Mouse (Mus musculus) lung, embryonic 14.5 days (tissue): ENCODE data around the gene Mydgf. TPM values are rescaled to one million over a fixed set of nuclear protein-coding genes. Genes with fewer than 3 reads are reported as not detected.

Experiments used
- ATAC-seq: fragments of 200-750 bp; cut with Nextera tagmentation; 2 replicates; pipeline ENCODE4 v1.8.0; 2017; ENCODE audit warnings: mild to moderate bottlenecking, moderate TSS enrichment, moderate library complexity; ENCODE audit not compliant: insufficient read depth
- DNase-seq: peaks from one replicate; pipeline ENCODE4 v3.0.0-alpha.2; 2015
- H3K27ac ChIP-seq: fragments of 300-500 bp; sonication (generic); 2 replicates; pipeline ENCODE4 v1.5.1; 2014; ENCODE audit warnings: low read depth, mild to moderate bottlenecking, moderate library complexity
- H3K27me3 ChIP-seq: fragments of 300-500 bp; sonication (generic); 2 replicates; pipeline ENCODE4 v1.6.1; 2014; ENCODE audit warnings: low read length, control low read depth; ENCODE audit not compliant: insufficient read depth
- H3K36me3 ChIP-seq: fragments of 300-500 bp; sonication (generic); 2 replicates; pipeline ENCODE4 v1.6.1; 2014; ENCODE audit warnings: control low read depth; ENCODE audit not compliant: insufficient read depth
- H3K4me1 ChIP-seq: fragments of 300-500 bp; sonication (generic); 2 replicates; pipeline ENCODE4 v1.6.1; 2014; ENCODE audit warnings: antibody characterized with exemption, control low read depth; ENCODE audit not compliant: insufficient read depth
- H3K4me2 ChIP-seq: fragments of 300-500 bp; sonication (generic); 2 replicates; pipeline ENCODE4 v1.6.1; 2014; ENCODE audit warnings: mild to moderate bottlenecking
- H3K4me3 ChIP-seq: fragments of 300-500 bp; sonication (generic); 2 replicates; pipeline ENCODE4 v1.5.1; 2014; ENCODE audit warnings: low read depth, low read length
- H3K9ac ChIP-seq: fragments of 300-500 bp; sonication (generic); 2 replicates; pipeline ENCODE4 v1.6.1; 2014
- H3K9me3 ChIP-seq: fragments of 300-500 bp; sonication (generic); 2 replicates; pipeline ENCODE4 v1.6.1; 2016; ENCODE audit warnings: low read depth, low read length, control low read depth
- CTCF ChIP-seq: IDR thresholded peaks from 2 replicates; pipeline ENCODE4 v1.5.1; 2016; ENCODE audit warnings: antibody characterized with exemption, low read depth
- WGBS: fragments of 180-500 bp; shearing (Covaris S2); extraction: QIAGEN DNeasy Blood & Tissue Kit; methylation state at CpG from one replicate; pipeline ENCODE4 v1.1.7; 2014; 5-methylcytosine and 5-hydroxymethylcytosine counted together
- polyA plus RNA-seq: library from polyadenylated mRNA; unstranded; fragments of >200 nt; fragmentation: Nextera tagmentation; extraction: Ambion mirVana; gene quantifications from 2 replicates; pipeline ENCODE4 v1.2.1, GENCODE M21; 2014

Gene Mydgf
- polyA plus RNA-seq, 1 experiment from 2014 or later = 95.3 TPM

DNA sequence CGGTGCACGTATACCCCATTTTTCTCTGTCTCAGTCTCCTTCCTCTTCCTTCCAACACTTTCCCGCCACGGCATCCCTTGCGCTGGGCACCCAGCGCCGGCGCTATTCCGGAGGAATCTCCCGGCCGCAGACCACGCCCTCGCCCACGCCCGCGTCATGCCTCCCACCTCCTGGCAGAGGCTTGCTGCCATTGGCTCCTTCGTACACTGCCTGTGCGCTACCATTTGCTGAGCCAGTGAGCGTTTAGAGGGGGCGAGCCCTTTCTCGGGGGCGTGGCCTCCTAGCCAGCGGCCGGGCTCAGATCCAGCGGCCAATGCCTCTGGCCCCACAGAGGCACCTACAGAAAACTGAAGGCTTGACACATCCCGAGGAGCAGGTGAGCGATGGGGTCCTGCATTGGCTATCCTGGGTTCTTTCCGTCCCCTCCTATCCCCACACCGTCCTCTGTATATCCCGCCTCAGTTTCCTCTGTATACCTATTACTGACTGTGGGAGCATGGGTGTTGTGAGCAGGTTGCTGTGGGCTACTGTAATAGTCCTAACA is 21.4 kb downstream of the Mydgf start, which contains the start of gene Tnfaip8l1:
Gene Tnfaip8l1, plus strand, starts transcription at position 247 of the 544 bp plus-strand sequence.
- Histone ChIP-seq H3K9me3 (no peaks in the 10 kb centered on the region), H3K36me3 (no peaks in the 10 kb centered on the region), H3K27me3 (peaks cover 6% of the 10 kb centered on the region; the same call in 1 of the 2 replicates), H3K4me2 (peak within 1 kb of the TSS; percentile 78), H3K4me3 (peak within 1 kb of the TSS; percentile 44), H3K27ac (no peak within 1 kb of the TSS; the same call in 1 of the 2 replicates), H3K4me1 (peaks cover 7% of the 10 kb centered on the region; the same call in 1 of the 2 replicates), H3K9ac (peak within 1 kb of the TSS; percentile 35)
- ATAC-seq (peak; percentile 98), DNase-seq (peak; percentile 97)
- TF ChIP-seq CTCF = no peak
- WGBS = under 1% methylated on average over 30 of the region's 30 CpGs

DNA sequence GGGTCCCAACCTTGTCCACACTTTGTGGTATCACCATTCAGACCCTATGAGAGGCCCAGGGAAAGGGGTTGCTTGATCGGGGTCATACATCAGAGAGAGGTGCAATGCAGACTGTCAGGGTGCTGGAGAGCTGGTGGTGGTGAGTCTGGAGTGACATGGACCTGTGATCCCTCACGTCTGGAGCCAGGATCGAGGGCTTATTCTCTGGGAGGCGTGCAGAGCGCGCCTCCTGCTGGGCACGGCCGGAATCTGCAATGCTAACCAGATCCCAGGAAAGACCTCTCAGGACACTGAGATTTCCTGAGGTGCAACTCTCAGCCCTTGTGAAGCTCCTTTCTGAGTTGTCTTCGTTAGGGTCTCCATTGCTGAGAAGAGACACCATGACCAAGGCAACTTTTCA is 24.0 kb downstream of the Mydgf start:
- peak; percentile 85 for DNase-seq
- peak; percentile 91 for TF ChIP-seq CTCF
- Histone ChIP-seq H3K36me3 (no peaks in the 10 kb centered on the region), H3K4me2 (no peak overlapping the region), H3K27ac (no peak overlapping the region), H3K27me3 (peaks cover 6% of the 10 kb centered on the region; the same call in 1 of the 2 replicates), H3K9me3 (no peaks in the 10 kb centered on the region), H3K4me3 (no peak overlapping the region), H3K4me1 (peaks cover 7% of the 10 kb centered on the region; the same call in 1 of the 2 replicates), H3K9ac (no peak overlapping the region)
- ATAC-seq = no peak
- 3% methylated on average over 9 of the region's 9 CpGs for WGBS

DNA sequence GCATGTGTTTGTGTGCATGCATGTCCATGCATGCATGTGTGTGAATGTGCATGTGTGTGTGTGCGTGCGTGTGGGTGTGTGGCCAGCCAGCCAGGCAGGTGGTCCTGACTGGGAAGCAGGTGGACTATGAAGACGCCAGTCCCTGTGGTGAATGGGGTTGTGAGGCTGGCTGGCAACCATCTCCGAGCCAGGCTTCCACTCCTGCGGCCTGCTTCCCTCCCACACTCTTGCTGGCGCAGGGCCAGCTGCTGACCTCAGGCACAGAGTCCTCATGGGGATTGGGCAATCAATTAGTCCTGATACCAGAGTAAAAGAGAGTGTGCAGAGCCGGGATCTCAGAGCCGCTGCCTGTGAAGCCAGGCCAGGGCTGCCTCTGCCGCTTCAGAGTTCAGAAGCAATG is 30.1 kb downstream of the Mydgf start:
- H3K4me1 ChIP-seq = 0 out of 2 replicates have a peak, but pooled peaks cover 5% of the 10 kb centered on the region
- H3K9me3 ChIP-seq = no peaks in the 10 kb centered on the region
- ATAC-seq (peak; percentile 62), DNase-seq (peak; percentile 84)
- H3K36me3 ChIP-seq = no peaks in the 10 kb centered on the region
- no peak overlapping the region for H3K4me2 ChIP-seq
- no peak overlapping the region for H3K9ac ChIP-seq
- peaks cover 22% of the 10 kb centered on the region for H3K27me3 ChIP-seq
- H3K4me3 ChIP-seq = no peak overlapping the region
- H3K27ac ChIP-seq = no peak overlapping the region
- TF ChIP-seq CTCF = no peak
- 23% methylated on average over 9 of the region's 9 CpGs for WGBS

DNA sequence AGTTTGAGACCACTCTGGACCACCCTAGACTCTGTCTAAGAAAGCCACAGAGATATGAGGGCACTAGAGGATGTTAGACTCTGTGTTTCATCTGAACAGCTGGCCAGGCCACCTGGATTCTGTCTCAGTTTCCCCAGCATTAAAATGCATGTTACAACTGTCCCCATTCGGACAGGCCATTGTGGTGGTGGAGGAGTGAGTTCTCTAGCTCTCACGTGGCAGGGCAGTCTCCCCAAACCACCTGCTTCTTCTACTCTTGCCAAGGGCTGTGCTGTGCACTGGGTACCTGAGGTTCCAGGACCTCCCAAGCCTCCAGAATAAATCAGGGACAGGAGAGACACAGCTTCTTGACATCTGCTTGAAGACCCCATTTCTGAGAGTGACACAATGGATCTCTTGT is 33.8 kb downstream of the Mydgf start:
- no peak for DNase-seq
- H3K4me2 ChIP-seq = no peak overlapping the region
- no peaks in the 10 kb centered on the region for H3K36me3 ChIP-seq
- ATAC-seq = no peak
- H3K4me3 ChIP-seq = no peak overlapping the region
- H3K4me1 ChIP-seq = 0 out of 2 replicates have a peak, but pooled peaks cover 5% of the 10 kb centered on the region
- peaks cover 44% of the 10 kb centered on the region for H3K27me3 ChIP-seq
- no peak overlapping the region for H3K27ac ChIP-seq
- no peaks in the 10 kb centered on the region for H3K9me3 ChIP-seq
- 34% methylated on average over 2 of the region's 2 CpGs for WGBS
- no peak overlapping the region for H3K9ac ChIP-seq
- TF ChIP-seq CTCF = no peak

DNA sequence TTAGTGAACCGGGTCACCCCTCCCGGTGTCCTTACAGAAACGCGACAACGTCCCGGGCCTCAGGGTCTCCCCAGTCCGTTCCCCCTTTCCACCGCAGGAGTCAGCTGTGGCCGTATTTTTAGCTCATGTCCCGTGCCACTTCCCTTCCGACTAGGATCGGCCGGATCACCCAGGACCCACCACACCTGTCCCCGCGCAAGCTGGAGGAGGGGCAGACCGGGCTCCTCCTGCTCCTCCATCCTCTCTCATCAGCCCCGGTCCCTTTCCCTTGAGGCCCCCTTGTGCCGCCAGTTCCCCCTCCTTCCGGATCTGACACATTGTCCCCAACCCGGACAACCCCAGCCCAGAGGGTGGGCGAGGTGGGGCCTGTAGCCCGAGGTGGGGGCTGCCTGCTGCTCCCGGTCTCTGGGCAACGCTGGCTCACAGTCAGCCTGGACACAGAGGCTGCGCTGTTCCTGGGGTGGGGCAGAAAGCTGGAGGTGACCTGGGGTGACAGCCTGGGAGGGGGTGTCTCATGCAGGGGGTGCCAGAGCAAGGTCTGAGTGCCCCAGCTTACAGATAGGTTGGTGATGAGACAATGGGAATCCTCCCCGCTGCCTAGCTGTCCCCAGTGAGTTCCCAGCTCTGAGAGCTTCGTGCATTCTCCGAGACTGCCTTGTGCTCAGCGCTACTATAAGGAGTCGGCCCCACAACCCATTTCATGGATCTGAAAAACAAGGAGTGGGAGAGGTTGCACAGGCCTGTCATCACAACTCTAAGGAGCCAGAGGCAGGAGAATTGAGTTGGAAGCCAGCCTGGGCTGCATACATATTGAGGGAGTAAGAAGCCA is 34.7 kb downstream of the Mydgf start:
- WGBS = 3% methylated on average over 30 of the region's 30 CpGs
- Histone ChIP-seq H3K4me2 (peak overlapping the region; percentile 48), H3K4me3 (peak overlapping the region; percentile 23; the same call in 1 of the 2 replicates), H3K36me3 (no peaks in the 10 kb centered on the region), H3K27me3 (peaks cover 52% of the 10 kb centered on the region), H3K27ac (no peak overlapping the region), H3K4me1 (0 out of 2 replicates have a peak, but pooled peaks cover 5% of the 10 kb centered on the region), H3K9ac (peak overlapping the region; percentile 20), H3K9me3 (no peaks in the 10 kb centered on the region)
- DNase-seq = no peak
- TF ChIP-seq CTCF = no peak
- ATAC-seq = no peak

DNA sequence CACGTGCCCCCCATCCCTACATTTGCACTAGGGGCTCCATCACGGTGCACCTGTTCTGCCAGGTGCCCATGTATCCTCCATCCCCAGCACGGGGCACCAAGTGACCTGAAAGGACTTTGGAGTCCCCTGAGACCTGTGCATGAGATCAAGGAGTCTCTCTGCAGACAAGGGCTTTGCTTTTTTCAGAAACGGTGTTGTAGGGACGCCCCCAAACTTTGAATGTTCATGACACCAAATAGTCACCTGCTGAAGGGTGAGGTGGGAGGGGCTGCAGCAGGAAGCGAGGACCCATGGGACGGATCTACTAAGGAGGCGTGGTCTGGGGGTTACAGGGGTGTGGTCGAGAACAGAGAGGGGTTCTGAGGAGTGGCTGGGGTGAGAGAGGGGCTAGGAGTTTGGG is 35.4 kb downstream of the Mydgf start:
- no peak for DNase-seq
- Histone ChIP-seq H3K9me3 (no peaks in the 10 kb centered on the region), H3K36me3 (no peaks in the 10 kb centered on the region), H3K4me3 (peak overlapping the region; percentile 23; the same call in 1 of the 2 replicates), H3K4me1 (0 out of 2 replicates have a peak, but pooled peaks cover 5% of the 10 kb centered on the region), H3K4me2 (peak overlapping the region; percentile 48), H3K27me3 (peaks cover 59% of the 10 kb centered on the region), H3K9ac (no peak overlapping the region), H3K27ac (no peak overlapping the region)
- ATAC-seq = no peak
- no peak for TF ChIP-seq CTCF
- 17% methylated on average over 9 of the region's 9 CpGs for WGBS

DNA sequence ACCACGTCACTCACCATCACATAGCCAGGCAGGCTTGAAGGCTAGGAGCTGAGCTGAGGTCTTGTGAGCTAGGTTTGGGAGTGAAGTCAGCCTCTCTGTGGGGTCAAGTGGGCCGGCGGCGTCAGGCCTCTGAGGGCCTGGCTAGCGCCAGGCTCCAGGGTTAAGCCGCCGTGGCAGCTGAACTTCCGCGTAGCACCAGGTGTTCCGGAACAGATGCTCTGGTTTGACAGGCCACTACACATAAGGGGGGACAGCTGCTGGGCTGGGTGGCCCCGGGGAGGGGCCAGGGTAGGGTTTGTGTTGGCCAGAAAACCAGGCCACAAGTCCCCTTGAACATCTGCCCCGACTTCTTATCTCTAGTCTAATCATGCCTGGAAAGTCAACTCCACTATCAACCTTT is 36.3 kb downstream of the Mydgf start:
- Histone ChIP-seq H3K9me3 (no peaks in the 10 kb centered on the region), H3K27ac (no peak overlapping the region), H3K4me3 (no peak overlapping the region), H3K4me1 (0 out of 2 replicates have a peak, but pooled peaks cover 5% of the 10 kb centered on the region), H3K36me3 (no peaks in the 10 kb centered on the region), H3K27me3 (peaks cover 68% of the 10 kb centered on the region), H3K9ac (no peak overlapping the region), H3K4me2 (no peak overlapping the region)
- TF ChIP-seq CTCF = no peak
- ATAC-seq (no peak), DNase-seq (no peak)
- WGBS = 37% methylated on average over 12 of the region's 12 CpGs
